Mouse (Mus musculus) kidney, adult 2 months (tissue): ENCODE measurements around the gene Tk1.

Experiments
- CTCF ChIP-seq: fragments of 200-500 bp; conservative IDR thresholded peaks from 2 replicates; pipeline ENCODE4 v1.5.1; 2011; ENCODE audit warnings: low read depth, mild to moderate bottlenecking, control low read depth, low read length, moderate library complexity, mixed read lengths; ENCODE audit not compliant: insufficient read depth, insufficient read length
- POLR2A ChIP-seq: fragments of 200-500 bp; IDR thresholded peaks from one replicate; pipeline ENCODE4 v1.6.1; 2011; ENCODE audit warnings: low read depth, low read length, control low read depth

DNA sequence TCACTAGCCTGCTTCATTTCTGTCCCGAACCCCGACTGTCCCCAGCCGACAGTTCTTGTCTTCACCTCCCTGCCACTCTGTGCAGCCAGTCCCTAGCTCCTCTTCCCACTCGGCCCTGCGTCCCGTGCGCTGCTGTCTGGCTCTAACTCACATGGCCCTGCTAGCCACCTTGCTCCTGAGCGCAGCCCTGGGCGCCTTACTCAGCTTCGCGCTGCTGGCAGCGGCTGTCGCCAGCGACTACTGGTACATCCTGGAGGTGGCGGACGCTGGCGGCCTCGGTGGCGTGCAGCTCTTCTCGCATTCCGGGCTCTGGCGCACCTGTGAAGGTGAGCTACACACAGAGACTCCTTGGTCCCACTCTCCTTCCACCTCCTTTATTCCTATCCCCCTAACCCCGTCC, 34.7 kb upstream of the Tk1 start, which contains the start of gene Tmem235:
- TF ChIP-seq CTCF (no peak), POLR2A (no peak)
